Mouse (Mus musculus): ENCODE results near the gene Nudt13.
A peak's percentile ranks its signal among the peaks of the same experiment; 100 is the strongest.

Nudt13 gene

DNA sequence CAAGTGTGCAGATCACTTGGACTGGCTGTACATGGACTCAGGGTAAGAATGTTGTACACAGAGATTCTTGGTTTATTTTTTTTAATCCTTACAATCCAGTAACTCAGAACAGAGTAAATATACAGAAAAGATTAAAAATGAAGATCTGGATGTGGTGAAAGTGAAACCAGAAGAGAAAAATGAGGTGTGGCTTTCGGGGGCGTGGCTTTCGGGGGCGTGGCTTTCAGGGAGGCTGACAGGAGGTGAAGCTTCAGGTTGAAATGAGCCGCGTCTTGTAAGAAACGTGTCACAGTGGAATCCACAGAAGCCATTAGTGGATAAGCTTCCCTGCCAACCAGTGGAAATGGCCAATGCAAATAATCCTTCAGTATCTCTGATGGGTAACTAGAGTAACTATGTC is 46.4 kb downstream of the Nudt13 start:
- no peak for DNase-seq

DNA sequence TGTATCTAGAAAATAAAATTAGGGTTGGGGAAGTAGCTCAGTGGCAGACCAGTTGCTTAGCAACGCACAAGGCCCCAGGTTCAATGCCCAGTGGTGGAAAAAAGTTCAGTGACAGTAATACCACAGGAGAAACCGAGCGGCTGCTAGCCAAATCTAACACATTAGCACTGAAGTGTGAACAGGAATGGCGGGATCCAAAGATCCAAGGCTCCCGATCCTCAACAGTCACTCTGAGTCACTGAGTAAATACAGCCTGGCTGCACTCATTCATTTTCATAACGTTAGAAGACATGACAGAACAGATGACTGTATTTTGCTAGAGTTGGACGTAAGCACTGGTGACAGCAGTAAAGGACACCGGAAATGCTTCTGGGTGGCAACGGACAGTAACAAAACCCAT is 51.4 kb downstream of the Nudt13 start:
- DNase-seq = no peak

DNA sequence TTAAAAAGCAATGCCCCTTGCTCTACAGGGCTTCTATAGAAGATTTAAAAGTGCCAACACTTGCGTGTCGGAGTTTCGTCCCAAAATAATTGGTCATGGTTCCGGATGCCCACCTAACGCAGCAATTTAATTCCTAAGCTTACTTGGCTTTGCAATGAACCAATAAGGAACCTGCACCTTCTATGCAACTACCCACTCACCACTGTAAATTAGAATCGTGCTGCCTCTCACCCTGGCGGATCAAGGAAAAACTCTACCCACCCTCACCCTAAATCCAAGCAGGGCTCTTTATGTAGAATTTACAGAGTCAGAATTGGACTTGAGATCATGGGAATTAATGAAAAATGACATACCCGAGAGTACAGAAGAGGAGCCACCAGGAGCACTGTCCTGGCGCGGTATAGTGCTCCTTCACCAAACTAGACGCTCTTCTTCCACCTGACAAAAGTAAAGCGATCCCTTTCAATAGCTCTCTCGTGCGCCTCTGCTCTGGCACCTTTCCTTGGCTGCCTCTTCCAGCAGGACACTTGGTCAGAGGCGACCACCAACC is 53.0 kb downstream of the Nudt13 start:
- no peak for DNase-seq

DNA sequence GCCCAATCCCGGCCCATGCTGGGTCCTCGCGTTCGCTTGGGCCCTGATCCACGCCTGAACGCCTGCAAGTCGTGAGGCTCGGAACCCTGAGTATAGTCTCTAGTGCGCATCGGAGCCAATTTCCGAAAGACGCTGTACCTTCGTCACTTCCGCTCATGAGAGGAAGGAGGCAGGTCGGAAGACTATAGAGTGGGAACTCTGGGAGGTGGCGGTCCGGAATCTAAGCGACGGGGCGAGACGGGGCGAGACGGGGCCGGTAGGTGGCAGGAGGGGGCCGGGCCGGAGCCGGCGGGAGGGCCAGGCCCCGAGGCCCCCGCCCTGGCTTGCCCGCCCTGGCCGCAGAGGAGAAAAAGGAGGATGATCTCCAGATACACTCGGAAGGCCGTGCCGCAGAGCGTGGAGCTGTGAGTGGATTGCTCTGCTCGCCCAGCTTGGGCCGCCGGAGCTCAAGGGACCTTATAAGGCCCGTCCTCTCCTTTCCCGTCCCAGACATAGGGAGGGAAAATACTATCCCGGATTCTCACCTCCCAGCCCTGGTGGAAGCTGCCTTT is 53.6 kb downstream of the Nudt13 start, which contains the start of the genes Ecd and Fam149b:
Ecd (minus strand) TSS at position 131 of the 551 bp plus-strand sequence.
Fam149b (plus strand) TSS at position 172 of the 551 bp plus-strand sequence.
- peak; percentile 91 for DNase-seq

DNA sequence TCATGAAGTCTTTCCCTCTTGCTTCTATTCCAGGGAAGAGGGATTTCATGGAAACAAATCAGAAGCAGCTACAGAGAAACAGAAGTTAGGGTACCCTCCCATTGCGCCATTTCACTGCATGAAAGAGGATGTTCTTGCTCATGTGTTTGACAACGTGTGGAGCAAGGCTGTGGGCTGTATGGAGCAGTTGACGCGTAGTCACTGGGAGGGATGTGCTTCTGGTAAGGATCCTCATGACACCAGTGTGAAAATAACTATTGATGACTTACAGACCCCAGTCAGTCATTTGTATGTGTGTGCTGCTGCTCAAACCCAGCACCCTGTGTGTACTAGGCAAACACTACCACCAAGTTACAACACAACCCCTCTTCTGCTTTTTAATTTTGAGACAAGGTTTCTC is 68.7 kb downstream of the Nudt13 start:
- no peak for DNase-seq
